Mouse (Mus musculus) lung, embryonic 14.5 days (tissue): ENCODE results near the gene Dmtf1. TPM values are rescaled to one million over a fixed set of nuclear protein-coding genes. Genes with fewer than 3 reads are reported as not detected.

Experiments used
- ATAC-seq: fragments of 200-750 bp; cut with Nextera tagmentation; 2 replicates; pipeline ENCODE4 v1.8.0; 2017; ENCODE audit warnings: mild to moderate bottlenecking, moderate TSS enrichment, moderate library complexity; ENCODE audit not compliant: insufficient read depth
- DNase-seq: peaks from one replicate; pipeline ENCODE4 v3.0.0-alpha.2; 2015
- H3K27ac ChIP-seq: fragments of 300-500 bp; sonication (generic); 2 replicates; pipeline ENCODE4 v1.5.1; 2014; ENCODE audit warnings: low read depth, mild to moderate bottlenecking, moderate library complexity
- H3K27me3 ChIP-seq: fragments of 300-500 bp; sonication (generic); 2 replicates; pipeline ENCODE4 v1.6.1; 2014; ENCODE audit warnings: low read length, control low read depth; ENCODE audit not compliant: insufficient read depth
- H3K36me3 ChIP-seq: fragments of 300-500 bp; sonication (generic); 2 replicates; pipeline ENCODE4 v1.6.1; 2014; ENCODE audit warnings: control low read depth; ENCODE audit not compliant: insufficient read depth
- H3K4me1 ChIP-seq: fragments of 300-500 bp; sonication (generic); 2 replicates; pipeline ENCODE4 v1.6.1; 2014; ENCODE audit warnings: antibody characterized with exemption, control low read depth; ENCODE audit not compliant: insufficient read depth
- H3K4me2 ChIP-seq: fragments of 300-500 bp; sonication (generic); 2 replicates; pipeline ENCODE4 v1.6.1; 2014; ENCODE audit warnings: mild to moderate bottlenecking
- H3K4me3 ChIP-seq: fragments of 300-500 bp; sonication (generic); 2 replicates; pipeline ENCODE4 v1.5.1; 2014; ENCODE audit warnings: low read depth, low read length
- H3K9ac ChIP-seq: fragments of 300-500 bp; sonication (generic); 2 replicates; pipeline ENCODE4 v1.6.1; 2014
- H3K9me3 ChIP-seq: fragments of 300-500 bp; sonication (generic); 2 replicates; pipeline ENCODE4 v1.6.1; 2016; ENCODE audit warnings: low read depth, low read length, control low read depth
- CTCF ChIP-seq: IDR thresholded peaks from 2 replicates; pipeline ENCODE4 v1.5.1; 2016; ENCODE audit warnings: antibody characterized with exemption, low read depth
- WGBS: fragments of 180-500 bp; shearing (Covaris S2); extraction: QIAGEN DNeasy Blood & Tissue Kit; methylation state at CpG from one replicate; pipeline ENCODE4 v1.1.7; 2014; 5-methylcytosine and 5-hydroxymethylcytosine counted together
- polyA plus RNA-seq: library from polyadenylated mRNA; unstranded; fragments of >200 nt; fragmentation: Nextera tagmentation; extraction: Ambion mirVana; gene quantifications from 2 replicates; pipeline ENCODE4 v1.2.1, GENCODE M21; 2014

Dmtf1 gene
- polyA plus RNA-seq, 1 experiment from 2014 or later: 50.8 TPM

GRCm38 (mm10) chr5:9100207-9100848 lies 61.2 kb downstream of the Dmtf1 start, which contains the start of gene Tmem243:
Tmem243 (plus strand) TSS chr5:9100668.
- Histone ChIP-seq H3K4me2 (peak within 1 kb of the TSS; percentile 70), H3K4me1 (no peaks in the 10 kb centered on the region), H3K36me3 (no peaks in the 10 kb centered on the region), H3K4me3 (peak within 1 kb of the TSS; percentile 85), H3K9me3 (peaks cover 3% of the 10 kb centered on the region; the same call in 1 of the 2 replicates), H3K27ac (peak within 1 kb of the TSS; percentile 87), H3K27me3 (peaks cover 4% of the 10 kb centered on the region), H3K9ac (peak within 1 kb of the TSS; percentile 75)
- DNase-seq: peak; percentile 94
- WGBS: under 1% methylated on average over 59 of the region's 59 CpGs
- ATAC-seq: peak; percentile 96
- peak; percentile 1; the same call in 1 of the 2 replicates for TF ChIP-seq CTCF

- WGBS: 74% methylated on average over 4 of the region's 4 CpGs
- ATAC-seq: no peak
- no peak for TF ChIP-seq CTCF
Measured at GRCm38 (mm10) chr5:9093490-9093889, 68.1 kb downstream of the Dmtf1 start.

GRCm38 (mm10) chr5:9092716-9093115 lies 68.9 kb downstream of the Dmtf1 start:
- no peaks in the 10 kb centered on the region for H3K36me3 ChIP-seq
- no peak overlapping the region for H3K4me2 ChIP-seq
- DNase-seq (no peak), ATAC-seq (no peak)
- no peaks in the 10 kb centered on the region for H3K27me3 ChIP-seq
- H3K4me3 ChIP-seq: no peak overlapping the region
- no peaks in the 10 kb centered on the region for H3K4me1 ChIP-seq
- H3K27ac ChIP-seq: no peak overlapping the region
- H3K9me3 ChIP-seq: peaks cover 3% of the 10 kb centered on the region; the same call in 1 of the 2 replicates
- 76% methylated on average over 1 of the region's 1 CpGs for WGBS
- no peak for TF ChIP-seq CTCF
- no peak overlapping the region for H3K9ac ChIP-seq

More at GRCm38 (mm10) chr5:9093490-9093889, 68.1 kb downstream of the Dmtf1 start:
- H3K4me2 ChIP-seq: no peak overlapping the region
- DNase-seq: no peak
- H3K36me3 ChIP-seq: no peaks in the 10 kb centered on the region
- peaks cover 3% of the 10 kb centered on the region; the same call in 1 of the 2 replicates for H3K9me3 ChIP-seq
- no peak overlapping the region for H3K4me3 ChIP-seq
- H3K9ac ChIP-seq: no peak overlapping the region
- H3K27me3 ChIP-seq: no peaks in the 10 kb centered on the region
- H3K27ac ChIP-seq: no peak overlapping the region
- no peaks in the 10 kb centered on the region for H3K4me1 ChIP-seq

GRCm38 (mm10) chr5:9090493-9091106 lies 71.0 kb downstream of the Dmtf1 start:
- H3K27me3 ChIP-seq: no peaks in the 10 kb centered on the region
- H3K4me3 ChIP-seq: no peak overlapping the region
- no peaks in the 10 kb centered on the region for H3K4me1 ChIP-seq
- no peak for TF ChIP-seq CTCF
- ATAC-seq: no peak
- H3K9me3 ChIP-seq: no peaks in the 10 kb centered on the region
- no peak overlapping the region for H3K27ac ChIP-seq
- no peaks in the 10 kb centered on the region for H3K36me3 ChIP-seq
- no peak for DNase-seq
- 70% methylated on average over 6 of the region's 6 CpGs for WGBS
- H3K9ac ChIP-seq: no peak overlapping the region
- H3K4me2 ChIP-seq: no peak overlapping the region

GRCm38 (mm10) chr5:9086924-9087719 lies 74.5 kb downstream of the Dmtf1 start:
- H3K4me1 ChIP-seq: no peaks in the 10 kb centered on the region
- no peak overlapping the region for H3K4me3 ChIP-seq
- H3K9me3 ChIP-seq: no peaks in the 10 kb centered on the region
- H3K27me3 ChIP-seq: no peaks in the 10 kb centered on the region
- TF ChIP-seq CTCF: no peak
- no peak overlapping the region for H3K4me2 ChIP-seq
- DNase-seq (no peak), ATAC-seq (no peak)
- H3K36me3 ChIP-seq: no peaks in the 10 kb centered on the region
- H3K27ac ChIP-seq: no peak overlapping the region
- 61% methylated on average over 3 of the region's 3 CpGs for WGBS
- no peak overlapping the region for H3K9ac ChIP-seq

- Histone ChIP-seq H3K4me1 (no peaks in the 10 kb centered on the region), H3K9me3 (no peaks in the 10 kb centered on the region; the same call in 1 of the 2 replicates), H3K4me2 (no peak overlapping the region), H3K4me3 (no peak overlapping the region), H3K27me3 (no peaks in the 10 kb centered on the region), H3K27ac (no peak overlapping the region), H3K36me3 (no peaks in the 10 kb centered on the region), H3K9ac (no peak overlapping the region)
- no peak for TF ChIP-seq CTCF
- ATAC-seq (no peak), DNase-seq (no peak)
Measured at GRCm38 (mm10) chr5:9079773-9080501, 81.6 kb downstream of the Dmtf1 start.
